Mouse (Mus musculus) heart, embryonic 14.5 days (tissue): ENCODE measurements around the gene Vmn2r72. TPM values are rescaled to one million over a fixed set of nuclear protein-coding genes. Genes with fewer than 3 reads are reported as not detected.

Experiments used
- ATAC-seq: fragments of 200-750 bp; cut with Nextera tagmentation; 2 replicates; pipeline ENCODE4 v1.8.0; 2017; ENCODE audit warnings: low read depth, moderate TSS enrichment; ENCODE audit not compliant: insufficient number of reproducible peaks, insufficient read depth, low FRiP score
- H3K27ac ChIP-seq, 2 experiments: fragments of 200-500 bp in 1 of 2; fragments of 300-500 bp in 1 of 2; sonication (generic) in 1 of 2; replicated peaks in 1 of 2; 2 replicates each; pipeline ENCODE4 v1.5.1; 2012 to 2014; ENCODE audit warnings: low read depth in 2 of 2, low read length in 2 of 2, control low read depth in 1 of 2, mild to moderate bottlenecking in 1 of 2, mixed read lengths in 1 of 2; ENCODE audit not compliant: control insufficient read depth in 1 of 2, insufficient read depth in 1 of 2
- H3K27me3 ChIP-seq: fragments of 300-500 bp; sonication (generic); 2 replicates; pipeline ENCODE4 v1.6.1; 2014; ENCODE audit warnings: mild to moderate bottlenecking, low read length, control low read depth; ENCODE audit not compliant: control insufficient read depth, insufficient read depth
- H3K36me3 ChIP-seq: fragments of 300-500 bp; sonication (generic); 2 replicates; pipeline ENCODE4 v1.6.1; 2014; ENCODE audit warnings: mild to moderate bottlenecking, control low read depth, low read length, mixed read lengths; ENCODE audit not compliant: control insufficient read depth, insufficient read depth
- H3K4me1 ChIP-seq, 2 experiments: fragments of 200-500 bp in 1 of 2; fragments of 300-500 bp in 1 of 2; sonication (generic) in 1 of 2; 2 replicates each; pipeline ENCODE4 v1.6.1; 2012 to 2014; ENCODE audit warnings: low read length in 2 of 2, control low read depth in 1 of 2, mixed read lengths in 1 of 2; ENCODE audit not compliant: control insufficient read depth in 2 of 2, insufficient read depth in 2 of 2
- H3K4me2 ChIP-seq: fragments of 300-500 bp; sonication (generic); 2 replicates; pipeline ENCODE4 v1.6.1; 2014; ENCODE audit warnings: mild to moderate bottlenecking, low read length
- H3K4me3 ChIP-seq, 2 experiments: fragments of 200-500 bp in 1 of 2; fragments of 300-500 bp in 1 of 2; sonication (generic) in 1 of 2; 2 replicates each; pipeline ENCODE4 v1.5.1; 2012 to 2014; ENCODE audit warnings: low read length in 2 of 2, mild to moderate bottlenecking in 2 of 2, control low read depth in 1 of 2, low read depth in 1 of 2, moderate library complexity in 1 of 2; ENCODE audit not compliant: control insufficient read depth in 1 of 2, insufficient read depth in 1 of 2
- H3K9ac ChIP-seq: fragments of 300-500 bp; sonication (generic); 2 replicates; pipeline ENCODE4 v1.6.1; 2014; ENCODE audit warnings: mild to moderate bottlenecking, low read length
- H3K9me3 ChIP-seq: fragments of 300-500 bp; sonication (generic); 2 replicates; pipeline ENCODE4 v1.6.1; 2016; ENCODE audit warnings: low read length, control low read depth; ENCODE audit not compliant: control insufficient read depth
- WGBS: fragments of 180-500 bp; shearing (Covaris S2); extraction: QIAGEN DNeasy Blood & Tissue Kit; methylation state at CpG from one replicate; pipeline ENCODE4 v1.1.7; 2014; 5-methylcytosine and 5-hydroxymethylcytosine counted together
- polyA plus RNA-seq: library from polyadenylated mRNA; unstranded; fragments of >200 nt; fragmentation: Nextera tagmentation; extraction: Ambion mirVana; gene quantifications from 2 replicates; pipeline ENCODE4 v1.2.1, GENCODE M21; 2014

Vmn2r72 gene
- not detected in 2 replicates for polyA plus RNA-seq

GRCm38 (mm10) chr7:85754997-85755396 is at the start of gene Vmn2r72:
Vmn2r72 (minus strand) TSS chr7:85755097.
- H3K4me2 ChIP-seq, result no peak within 1 kb of the TSS
- no peaks in the 10 kb centered on the region for H3K9me3 ChIP-seq
- no peaks in the 10 kb centered on the region for H3K27me3 ChIP-seq
- no peak within 1 kb of the TSS for H3K9ac ChIP-seq
- 72% methylated on average over 1 of the region's 1 CpGs for WGBS
- no peak for ATAC-seq
- no peaks in the 10 kb centered on the region for H3K4me1 ChIP-seq
- no peak within 1 kb of the TSS for H3K4me3 ChIP-seq
- no peak within 1 kb of the TSS for H3K27ac ChIP-seq
- no peaks in the 10 kb centered on the region for H3K36me3 ChIP-seq

Other genes starting within 250 kb of the Vmn2r72 start
- not detected in 2 replicates for gene Vmn2r71, start 192.0 kb downstream of the Vmn2r72 start, polyA plus RNA-seq
- gene Vmn2r70, start 185.9 kb downstream of the Vmn2r72 start, polyA plus RNA-seq, result not detected in 2 replicates
- not detected in 2 replicates for gene Vmn2r73, start 121.2 kb upstream of the Vmn2r72 start, polyA plus RNA-seq
- not detected in 2 replicates for gene Vmn2r74, start 206.5 kb upstream of the Vmn2r72 start, polyA plus RNA-seq